Mouse (Mus musculus) inflammation-experienced regulatory T-cells, adult 6 months (primary cell): Measurements from ENCODE around the gene Tspan18. TPM values are rescaled to one million over a fixed set of nuclear protein-coding genes. Genes with fewer than 3 reads are reported as not detected.

Experiments
- ATAC-seq: one replicate; pipeline ENCODE4 v1.8.0; 2017
- polyA plus RNA-seq, 3 experiments: library from polyadenylated mRNA; unstranded; fragments of 100-300 nt; shearing (Covaris generic); gene quantifications; one replicate each; pipeline ENCODE4 v1.2.1; 2017

Gene Tspan18
- polyA plus RNA-seq, 3 experiments from 2014 or later, result not detected

GRCm38 (mm10) chr2:93339373-93340106, 5.2 kb upstream of the Tspan18 start:
- no peak for ATAC-seq

GRCm38 (mm10) chr2:93335996-93336395, 1.7 kb upstream of the Tspan18 start:
- ATAC-seq, result no peak

- no peak for ATAC-seq
These were observed 976 bp downstream of the Tspan18 start for GRCm38 (mm10) chr2:93333241-93333816.

DNA sequence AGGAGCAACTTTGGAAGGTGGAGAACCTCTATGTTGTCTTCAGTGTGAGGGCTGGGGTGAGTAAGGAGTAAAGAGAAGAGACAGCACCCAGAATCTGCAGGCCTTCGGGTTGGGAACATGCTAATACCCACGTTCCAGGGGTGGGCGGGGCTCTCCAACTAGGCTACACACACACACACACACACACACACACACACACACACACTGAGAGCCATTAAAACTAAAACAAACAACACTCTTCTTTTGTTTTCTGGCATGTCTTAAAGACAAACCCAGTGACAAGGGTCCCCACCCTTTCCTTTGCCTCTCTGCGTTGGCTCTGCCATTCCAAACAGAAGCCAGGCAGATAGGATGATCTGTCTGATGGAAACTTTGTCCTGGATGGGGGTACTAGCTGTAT, 2.0 kb downstream of the Tspan18 start:
- ATAC-seq, result no peak

- ATAC-seq, result no peak
These were observed 3.2 kb downstream of the Tspan18 start for GRCm38 (mm10) chr2:93331121-93331520.

DNA sequence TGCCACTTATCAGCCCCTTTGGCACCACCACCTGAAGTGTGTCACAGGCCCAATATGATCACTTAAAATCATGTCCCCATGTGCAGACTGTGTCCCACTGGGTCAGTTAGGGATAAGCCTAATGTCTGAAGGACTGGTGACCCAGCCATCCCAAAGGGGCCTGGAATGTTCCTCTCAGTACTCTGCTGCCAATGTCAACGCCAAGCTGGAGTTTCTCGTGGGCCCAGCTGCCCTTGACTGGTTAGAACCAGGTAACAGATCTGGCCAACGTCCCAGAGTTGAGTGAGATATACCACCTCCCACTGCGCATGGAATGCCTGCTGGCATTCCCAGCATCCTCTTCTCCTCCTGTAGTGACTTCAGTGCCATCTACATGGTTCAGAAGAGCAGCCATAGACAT, 5.2 kb downstream of the Tspan18 start:
- no peak for ATAC-seq

DNA sequence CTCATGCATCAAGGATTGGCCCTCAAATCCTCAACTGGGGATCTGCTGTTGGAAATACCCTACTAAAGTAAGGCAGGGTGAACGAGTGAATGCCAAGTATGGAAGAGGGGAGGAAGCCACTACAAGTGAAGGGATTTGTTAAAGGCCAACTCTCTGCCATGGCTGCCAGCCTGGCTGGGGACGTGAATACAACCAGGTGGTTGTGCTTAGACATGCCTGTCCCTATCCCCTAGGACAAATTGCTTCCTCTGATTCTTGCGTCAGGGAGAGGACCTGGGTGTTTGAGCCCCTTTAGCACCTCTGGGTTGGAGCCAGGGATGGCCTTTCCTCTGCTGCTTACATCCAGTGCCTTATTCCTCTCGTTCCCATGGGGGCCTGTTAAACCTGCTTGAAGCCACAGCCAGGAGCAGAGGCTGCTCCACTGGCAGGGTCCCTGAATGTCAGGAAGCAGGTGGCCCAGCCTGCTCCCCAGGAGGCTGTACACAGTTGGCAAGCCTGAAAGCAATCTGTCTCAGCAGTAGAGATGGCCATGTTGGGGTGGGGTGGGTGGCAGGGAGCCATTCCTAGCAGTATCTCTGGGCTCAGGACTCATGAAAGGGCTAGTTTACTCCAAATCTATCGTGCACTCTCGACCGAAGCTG, 6.3 kb downstream of the Tspan18 start:
- ATAC-seq, result no peak

DNA sequence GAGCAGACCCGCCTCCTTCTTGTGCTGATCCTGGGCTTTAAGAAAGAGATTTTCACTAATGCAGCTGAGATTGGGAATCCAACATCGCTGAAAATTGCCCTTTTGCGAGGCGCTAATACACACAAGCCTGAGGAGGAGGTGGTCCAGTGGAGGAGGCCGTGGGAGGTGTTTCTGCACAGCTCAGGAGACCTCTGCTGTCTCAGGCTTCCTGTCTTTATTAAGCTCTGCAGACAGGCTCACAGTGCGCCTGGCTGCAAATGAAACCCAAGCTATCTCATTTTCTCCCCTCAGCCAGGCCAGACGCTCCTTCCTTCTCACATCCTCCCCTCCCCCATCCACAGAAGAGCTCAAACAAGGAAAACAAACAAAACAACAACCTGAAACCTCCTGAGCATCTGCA, 9.6 kb downstream of the Tspan18 start:
- no peak for ATAC-seq

DNA sequence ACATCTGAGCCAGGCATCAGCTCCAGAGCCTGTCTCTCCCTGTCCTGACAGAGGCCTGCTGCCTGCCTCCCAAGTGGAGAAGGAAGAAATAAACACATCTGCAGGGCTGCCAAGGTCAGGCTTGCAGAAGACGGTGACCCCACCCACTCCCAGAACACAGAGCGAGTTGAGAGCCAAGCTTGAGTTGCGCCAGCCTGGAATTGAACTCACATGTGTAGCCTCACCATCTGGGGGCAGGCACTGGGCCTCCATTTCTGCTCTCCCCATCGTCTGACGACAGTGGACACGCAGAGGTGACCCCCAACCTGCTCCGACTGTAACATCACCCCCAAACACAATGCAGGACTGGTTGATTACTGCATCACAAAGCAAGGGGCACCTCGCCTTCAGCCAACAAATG, 12.4 kb downstream of the Tspan18 start:
- no peak for ATAC-seq

DNA sequence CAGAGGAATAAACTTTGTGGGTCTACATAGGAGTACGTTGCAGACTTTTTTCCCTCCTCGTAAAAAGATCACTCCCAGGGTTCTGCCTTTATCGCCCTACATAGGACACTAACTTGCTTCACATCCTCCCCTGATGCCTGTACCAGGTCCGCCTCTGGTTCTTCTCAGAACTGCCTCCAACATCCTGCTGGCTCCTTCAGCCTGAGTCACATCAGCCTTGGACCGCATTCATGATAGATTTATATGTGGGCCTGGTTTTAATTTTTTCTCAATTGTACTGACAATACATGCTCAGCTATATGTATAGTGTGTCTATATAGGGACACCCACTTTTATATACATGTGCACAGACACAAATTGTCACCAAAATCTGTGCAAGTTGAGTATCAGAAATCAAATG, 14.0 kb downstream of the Tspan18 start:
- no peak for ATAC-seq

- ATAC-seq, result no peak
These were observed 14.7 kb downstream of the Tspan18 start for GRCm38 (mm10) chr2:93319598-93319997.

GRCm38 (mm10) chr2:93318781-93319349, 15.4 kb downstream of the Tspan18 start:
- ATAC-seq, result no peak

- no peak for ATAC-seq
These were observed 20.3 kb downstream of the Tspan18 start for GRCm38 (mm10) chr2:93313768-93314632.

GRCm38 (mm10) chr2:93312458-93312857, 21.8 kb downstream of the Tspan18 start:
- ATAC-seq, result no peak

DNA sequence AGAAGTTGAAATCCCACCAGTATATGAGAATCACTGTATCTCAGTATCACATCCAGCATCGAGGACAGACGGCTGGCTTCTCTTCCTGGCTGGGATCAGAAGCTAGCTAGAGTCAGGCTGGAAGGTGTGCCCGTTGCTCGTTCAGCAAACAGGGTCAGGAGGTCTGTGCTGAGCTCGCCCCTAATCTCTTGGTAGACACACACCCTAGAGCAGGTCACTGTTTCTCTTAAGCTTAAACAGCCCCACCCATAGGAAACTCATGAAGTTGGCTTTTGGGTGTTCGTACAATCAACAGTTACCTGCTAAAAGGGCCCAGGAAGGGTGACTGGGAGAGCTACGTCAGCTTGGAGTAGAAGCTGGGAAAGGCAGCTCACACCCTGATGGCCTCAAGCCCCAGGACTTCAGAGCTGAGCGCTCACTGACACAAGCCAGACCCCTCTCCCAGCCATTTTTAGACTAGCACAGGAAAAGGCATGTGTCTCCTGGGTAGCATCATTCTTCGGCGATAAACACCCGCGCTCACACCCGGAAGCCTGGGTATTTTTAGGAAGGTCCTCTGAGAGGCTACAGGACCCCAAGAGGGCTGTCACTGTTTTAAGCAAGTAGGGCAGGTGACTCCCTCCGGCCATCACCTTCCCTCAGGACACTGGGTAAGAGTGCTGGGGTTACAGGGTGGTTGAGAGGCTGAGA, 24.4 kb downstream of the Tspan18 start:
- ATAC-seq, result no peak

GRCm38 (mm10) chr2:93306898-93307297, 27.4 kb downstream of the Tspan18 start:
- no peak for ATAC-seq

DNA sequence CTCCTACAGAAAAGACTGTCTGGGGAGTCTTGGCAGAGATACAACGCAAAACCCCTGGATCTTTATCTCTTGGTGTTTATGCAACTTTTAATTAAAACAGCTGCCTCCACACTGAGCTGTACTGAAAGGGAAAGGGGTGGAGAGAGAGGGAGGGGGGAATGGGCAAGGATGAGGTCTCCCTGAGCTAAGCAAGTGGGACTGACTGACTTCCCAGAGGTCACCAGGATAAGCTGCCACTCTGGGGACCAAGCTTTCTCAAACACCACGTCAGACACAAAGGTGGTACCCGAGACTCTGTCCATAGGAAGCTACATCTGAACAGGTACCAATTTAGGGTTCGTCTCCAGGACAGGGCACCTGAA, 30.1 kb downstream of the Tspan18 start:
- no peak for ATAC-seq

GRCm38 (mm10) chr2:93303585-93304272, 30.6 kb downstream of the Tspan18 start:
- ATAC-seq, result no peak

- no peak for ATAC-seq
These were observed 31.1 kb downstream of the Tspan18 start for GRCm38 (mm10) chr2:93303260-93303584.

DNA sequence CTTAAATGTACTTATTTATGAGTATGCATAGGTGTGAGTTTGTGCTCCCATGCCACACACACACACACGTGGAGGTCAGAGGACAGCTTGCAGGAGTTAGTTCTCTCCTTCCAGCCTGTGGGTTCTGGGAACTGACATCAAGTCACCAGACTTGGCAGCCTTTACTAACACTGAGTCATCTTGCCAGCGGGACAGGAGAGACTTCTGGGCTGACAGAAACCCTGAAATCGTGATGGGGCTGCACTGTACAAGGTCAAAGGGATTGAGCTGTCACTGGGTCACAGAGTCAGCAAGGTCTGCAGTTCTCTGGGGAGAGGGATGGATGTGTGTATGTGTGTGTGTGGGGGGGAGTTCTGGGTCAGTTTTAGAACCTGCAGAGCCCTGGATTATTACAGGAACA, 36.6 kb downstream of the Tspan18 start:
- no peak for ATAC-seq

DNA sequence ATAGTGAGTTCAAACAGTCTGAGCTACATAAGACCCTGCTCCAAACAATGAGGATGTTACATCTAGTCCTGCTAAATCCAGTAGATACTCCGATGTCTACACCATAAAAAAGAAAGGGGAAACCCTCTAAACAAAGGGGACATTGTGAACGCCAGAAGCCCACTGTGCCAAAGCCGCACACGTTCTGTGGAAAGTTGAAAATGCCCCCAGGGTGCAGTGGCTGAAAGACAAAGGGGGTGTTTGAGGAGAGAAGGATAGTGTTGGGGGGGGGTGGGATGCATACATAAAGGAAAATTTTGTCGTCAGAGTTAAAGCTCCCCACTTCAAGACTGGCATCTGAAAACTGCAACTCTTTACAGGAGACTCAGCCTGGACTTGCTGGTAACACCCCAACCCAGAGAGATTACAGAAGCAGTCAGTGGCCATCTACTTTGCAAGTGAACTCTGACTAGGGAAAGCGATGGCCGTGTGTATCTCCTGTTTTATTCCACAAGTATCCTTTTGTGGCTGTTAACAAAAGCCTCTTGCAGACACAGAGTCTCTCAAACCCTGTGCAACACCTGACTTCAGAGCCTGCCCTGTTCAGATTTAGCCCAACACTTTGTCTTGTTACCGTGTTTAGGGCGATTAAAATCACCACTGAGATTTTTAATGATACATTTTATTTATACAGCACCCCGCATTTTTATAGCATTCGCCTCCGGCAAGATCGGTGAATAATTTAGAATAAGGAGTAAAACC, 42.9 kb downstream of the Tspan18 start:
- ATAC-seq, result no peak
